Mouse (Mus musculus) limb, embryonic 14.5 days (tissue): ENCODE data around the gene 4930415O20Rik. TPM values are rescaled to one million over a fixed set of nuclear protein-coding genes. Genes with fewer than 3 reads are reported as not detected.

Source experiments
- ATAC-seq: fragments of 200-750 bp; cut with Nextera tagmentation; 2 replicates; pipeline ENCODE4 v1.8.0; 2017; ENCODE audit warnings: low read depth, moderate number of reproducible peaks, moderate TSS enrichment; ENCODE audit not compliant: low FRiP score
- DNase-seq: peaks from one replicate; pipeline ENCODE4 v3.0.0-alpha.2; 2015; ENCODE audit warnings: low spot score
- H3K27ac ChIP-seq: fragments of 300-500 bp; sonication (generic); replicated peaks from 2 replicates; pipeline ENCODE4 v1.5.1; 2014; ENCODE audit warnings: low read depth, mild to moderate bottlenecking, low read length, moderate library complexity, mixed read lengths
- H3K27me3 ChIP-seq: fragments of 300-500 bp; sonication (generic); 2 replicates; pipeline ENCODE4 v1.6.1; 2014; ENCODE audit warnings: low read length, mixed read lengths; ENCODE audit not compliant: control insufficient read depth, insufficient read depth
- H3K36me3 ChIP-seq: fragments of 300-500 bp; sonication (generic); 2 replicates; pipeline ENCODE4 v1.6.1; 2014; ENCODE audit warnings: mild to moderate bottlenecking, low read length, moderate library complexity, mixed read lengths; ENCODE audit not compliant: control insufficient read depth, insufficient read depth
- H3K4me1 ChIP-seq: fragments of 300-500 bp; sonication (generic); 2 replicates; pipeline ENCODE4 v1.6.1; 2014; ENCODE audit warnings: antibody characterized with exemption, low read length, mixed read lengths; ENCODE audit not compliant: control insufficient read depth, insufficient read depth
- H3K4me2 ChIP-seq: fragments of 300-500 bp; sonication (generic); replicated peaks from 2 replicates; pipeline ENCODE4 v1.6.1; 2014; ENCODE audit warnings: low read depth, mild to moderate bottlenecking, low read length, moderate library complexity; ENCODE audit not compliant: severe bottlenecking
- H3K4me3 ChIP-seq: fragments of 300-500 bp; sonication (generic); replicated peaks from 2 replicates; pipeline ENCODE4 v1.5.1; 2014; ENCODE audit warnings: low read length
- H3K9ac ChIP-seq: fragments of 300-500 bp; sonication (generic); 2 replicates; pipeline ENCODE4 v1.6.1; 2014; ENCODE audit warnings: mild to moderate bottlenecking, low read depth, low read length, moderate library complexity; ENCODE audit not compliant: severe bottlenecking
- H3K9me3 ChIP-seq: fragments of 300-500 bp; sonication (generic); 2 replicates; pipeline ENCODE4 v1.6.1; 2016; ENCODE audit warnings: low read length; ENCODE audit not compliant: control insufficient read depth
- POLR2A ChIP-seq: fragments of 200-500 bp; IDR thresholded peaks from 2 replicates; pipeline ENCODE4 v1.8.0; 2012; ENCODE audit warnings: inconsistent platforms, mild to moderate bottlenecking, moderate library complexity, borderline replicate concordance; ENCODE audit not compliant: insufficient read depth, insufficient read length; ENCODE audit errors: extremely low read depth
- WGBS: fragments of 180-500 bp; shearing (Covaris S2); extraction: QIAGEN DNeasy Blood & Tissue Kit; methylation state at CpG from one replicate; pipeline ENCODE4 v1.1.7; 2014; 5-methylcytosine and 5-hydroxymethylcytosine counted together
- polyA plus RNA-seq, 2 experiments: library from polyadenylated mRNA; depleted of rRNA in 1 of 2; stranded (reverse) in 1 of 2; unstranded in 1 of 2; fragments of >200 nt; fragmentation: Nextera tagmentation in 1 of 2; extraction: Ambion mirVana in 1 of 2; gene quantifications; 2 replicates each; pipeline versions ENCODE4 v1.2.1 to v1.2.3; 2012 to 2014

Gene 4930415O20Rik
- polyA plus RNA-seq, 2 experiments = 0.37 TPM; not detected in 1

DNA sequence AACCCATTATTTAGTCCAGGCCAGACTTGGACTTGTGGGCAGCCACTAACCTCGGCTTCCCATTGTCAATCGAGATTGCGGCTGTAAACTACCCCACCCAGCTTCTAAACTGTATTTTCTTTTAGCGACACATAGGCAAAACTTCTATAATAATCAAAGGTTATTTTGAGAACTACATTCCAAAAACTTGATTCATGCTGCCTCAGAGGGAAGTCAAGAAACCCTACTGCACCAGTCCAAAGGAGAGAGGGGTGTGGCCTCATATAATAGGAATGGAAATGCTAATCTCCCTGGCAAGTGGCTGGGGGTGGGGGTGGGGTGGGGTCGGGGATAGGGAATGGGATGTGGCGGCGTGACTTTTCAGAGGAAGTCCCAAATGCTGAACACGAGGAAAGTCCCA, 55.3 kb downstream of the 4930415O20Rik start:
- H3K27ac ChIP-seq = no peak overlapping the region
- WGBS = 27% methylated on average over 8 of the region's 8 CpGs
- no peak overlapping the region for H3K9ac ChIP-seq
- H3K27me3 ChIP-seq = 0 out of 2 replicates have a peak, but pooled peaks cover 7% of the 10 kb centered on the region
- H3K36me3 ChIP-seq = no peaks in the 10 kb centered on the region
- no peak overlapping the region for H3K4me3 ChIP-seq
- TF ChIP-seq POLR2A = no peak
- H3K4me1 ChIP-seq = peaks cover 13% of the 10 kb centered on the region
- H3K4me2 ChIP-seq = no peak overlapping the region
- H3K9me3 ChIP-seq = no peaks in the 10 kb centered on the region
- ATAC-seq = no peak
- no peak for DNase-seq

DNA sequence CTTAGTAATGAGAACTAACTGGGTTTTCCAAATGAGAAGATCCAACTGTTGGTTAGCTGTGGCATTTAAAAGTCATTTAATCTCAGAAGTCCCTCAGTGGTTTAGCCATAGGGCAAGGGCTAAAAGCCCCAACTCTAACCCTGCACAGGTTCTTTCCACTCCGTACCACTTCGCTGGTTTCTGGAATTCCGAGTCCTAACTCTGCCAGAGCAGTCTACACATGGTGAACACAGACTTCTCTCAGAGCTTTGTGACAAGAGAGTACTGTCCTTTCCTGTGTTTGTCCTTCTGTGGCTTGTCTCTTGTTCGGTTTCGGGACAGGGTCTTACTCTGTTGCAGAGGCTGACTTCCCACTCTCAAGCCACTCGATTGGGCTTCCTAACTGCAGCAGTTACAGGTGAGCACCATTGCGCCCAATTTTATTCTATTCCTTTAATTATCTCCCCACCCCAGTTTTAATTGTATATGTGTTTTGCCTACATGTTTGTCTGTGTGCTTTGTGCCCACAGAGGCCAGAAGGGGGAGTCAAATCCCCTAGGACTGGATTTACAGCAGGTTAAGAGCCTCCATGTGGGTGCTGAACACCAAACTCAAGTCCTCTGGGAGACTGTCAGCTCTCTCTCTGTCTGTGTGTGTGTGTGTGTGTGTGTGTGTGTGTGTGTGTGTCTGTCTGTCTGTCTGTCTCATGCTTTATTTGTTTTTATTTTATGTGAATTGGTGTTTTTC, 55.8 kb downstream of the 4930415O20Rik start:
- DNase-seq = no peak

DNA sequence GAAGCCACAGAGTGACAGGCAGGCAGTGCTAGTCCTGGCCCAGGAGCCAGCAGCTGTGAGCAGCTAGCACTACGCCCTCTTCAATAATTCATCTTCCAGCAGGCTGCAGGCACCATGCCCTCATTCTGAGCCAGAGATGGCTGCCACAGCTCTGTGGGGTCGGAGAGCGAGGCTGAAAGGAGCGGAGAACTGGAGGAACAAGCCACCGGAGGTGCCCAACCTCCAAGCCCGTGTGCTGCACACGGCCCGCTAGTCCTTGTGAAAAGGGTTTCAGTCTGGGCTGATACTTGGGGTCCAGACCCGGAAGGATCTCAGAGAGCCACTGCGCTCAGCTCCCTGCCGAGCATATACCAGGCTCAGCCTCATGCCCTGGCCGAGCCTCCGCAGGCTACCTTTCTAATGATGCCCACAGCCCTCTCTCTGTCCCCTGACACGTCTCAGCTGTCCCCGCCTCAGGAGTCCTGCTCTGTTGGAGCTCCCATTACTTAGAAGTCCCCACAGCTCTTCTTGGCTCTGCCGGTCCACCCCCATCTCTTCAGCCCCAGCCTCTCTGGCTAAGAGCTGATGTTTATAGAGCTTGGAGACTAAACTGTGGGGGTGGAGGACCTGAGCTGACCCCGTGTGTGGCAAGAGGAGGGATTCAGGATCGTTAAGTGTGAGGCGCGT, 57.9 kb downstream of the 4930415O20Rik start:
- Histone ChIP-seq H3K4me2 (peak overlapping the region; percentile 10), H3K27ac (no peak overlapping the region), H3K9ac (peak overlapping the region; percentile 17; the same call in 1 of the 2 replicates), H3K36me3 (no peaks in the 10 kb centered on the region), H3K27me3 (peaks cover 7% of the 10 kb centered on the region; the same call in 1 of the 2 replicates), H3K9me3 (no peaks in the 10 kb centered on the region), H3K4me1 (peaks cover 25% of the 10 kb centered on the region), H3K4me3 (0 out of 2 replicates have a peak overlapping the region, but pooled peaks have one; percentile 2)
- ATAC-seq (no peak), DNase-seq (no peak)
- 14% methylated on average over 18 of the region's 20 CpGs for WGBS
- 0 out of 2 replicates have a peak, but pooled peaks have one; percentile 12 for TF ChIP-seq POLR2A

More for the DNA sequence above, 55.8 kb downstream of the 4930415O20Rik start:
- H3K4me2 ChIP-seq = no peak overlapping the region
- no peak for TF ChIP-seq POLR2A
- H3K9me3 ChIP-seq = no peaks in the 10 kb centered on the region
- no peaks in the 10 kb centered on the region for H3K36me3 ChIP-seq
- H3K27me3 ChIP-seq = 0 out of 2 replicates have a peak, but pooled peaks cover 7% of the 10 kb centered on the region
- no peak overlapping the region for H3K4me3 ChIP-seq
- no peak overlapping the region for H3K27ac ChIP-seq
- H3K9ac ChIP-seq = no peak overlapping the region
- WGBS = 80% methylated on average over 7 of the region's 7 CpGs
- peaks cover 19% of the 10 kb centered on the region for H3K4me1 ChIP-seq
- no peak for ATAC-seq

DNA sequence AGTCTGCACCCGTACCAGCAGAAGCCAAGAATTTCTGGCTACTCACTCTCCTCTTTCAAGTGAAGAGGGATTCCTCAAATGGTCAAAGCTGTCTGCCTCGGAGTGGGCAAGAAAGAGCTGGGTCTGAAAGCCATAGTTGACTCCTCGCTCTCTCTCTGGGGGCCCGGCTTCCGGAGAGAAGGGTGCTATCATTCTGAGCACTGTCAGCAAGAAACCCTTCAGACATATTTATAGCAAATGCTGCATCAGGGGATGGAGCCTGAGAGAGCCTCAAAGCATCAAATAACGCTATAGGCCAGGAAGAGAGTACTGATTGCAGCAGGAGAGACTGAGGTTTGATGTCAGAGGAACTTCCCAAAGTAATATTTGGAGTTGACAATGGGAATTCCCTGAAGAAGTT, 58.7 kb downstream of the 4930415O20Rik start:
- no peak for TF ChIP-seq POLR2A
- peaks cover 29% of the 10 kb centered on the region for H3K4me1 ChIP-seq
- H3K27ac ChIP-seq = no peak overlapping the region
- no peaks in the 10 kb centered on the region for H3K9me3 ChIP-seq
- DNase-seq (no peak), ATAC-seq (no peak)
- H3K4me3 ChIP-seq = no peak overlapping the region
- 55% methylated on average over 6 of the region's 6 CpGs for WGBS
- no peak overlapping the region for H3K4me2 ChIP-seq
- H3K9ac ChIP-seq = no peak overlapping the region
- H3K27me3 ChIP-seq = peaks cover 7% of the 10 kb centered on the region; the same call in 1 of the 2 replicates
- no peaks in the 10 kb centered on the region for H3K36me3 ChIP-seq

DNA sequence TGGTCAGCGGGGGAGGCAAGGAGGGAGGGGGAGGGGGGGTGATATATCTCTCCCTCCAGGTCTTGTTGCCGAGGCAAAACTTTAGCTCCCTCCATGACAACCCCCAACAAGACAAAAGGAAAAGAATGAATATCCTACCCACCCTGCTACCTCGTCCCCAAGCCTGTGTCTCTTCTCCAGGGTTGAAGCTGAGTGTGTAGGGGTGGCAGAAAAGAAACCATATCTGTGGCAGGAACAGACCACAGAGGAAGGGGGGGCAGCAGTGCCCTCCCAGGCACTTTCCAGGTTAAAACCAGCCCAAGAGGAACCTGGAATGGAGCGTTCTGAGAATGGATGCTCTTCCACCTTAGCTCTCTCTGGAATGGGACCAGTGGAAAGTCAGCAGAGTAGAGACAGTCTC, 59.7 kb downstream of the 4930415O20Rik start, which contains the start of gene Cacnb3:
Gene Cacnb3 (plus strand): TSS at position 301 of the 400 bp plus-strand sequence.
- H3K9ac ChIP-seq = peak within 1 kb of the TSS; percentile 55
- peaks cover 7% of the 10 kb centered on the region; the same call in 1 of the 2 replicates for H3K27me3 ChIP-seq
- DNase-seq (no peak), ATAC-seq (no peak)
- peak within 1 kb of the TSS; percentile 84 for H3K4me3 ChIP-seq
- peak within 1 kb of the TSS; percentile 48; the same call in 1 of the 2 replicates for H3K27ac ChIP-seq
- no peak for TF ChIP-seq POLR2A
- H3K4me2 ChIP-seq = peak within 1 kb of the TSS; percentile 99
- WGBS = 32% methylated on average over 4 of the region's 4 CpGs
- H3K36me3 ChIP-seq = no peaks in the 10 kb centered on the region
- H3K4me1 ChIP-seq = peaks cover 33% of the 10 kb centered on the region
- H3K9me3 ChIP-seq = no peaks in the 10 kb centered on the region
